Mouse (Mus musculus) stomach, postnatal 0 days (tissue): ENCODE measurements around the gene Gsg1l.

ENCODE experiments used
- CTCF ChIP-seq: IDR thresholded peaks from 2 replicates; pipeline ENCODE4 v1.5.1; 2016; ENCODE audit warnings: antibody characterized with exemption, low read depth, mild to moderate bottlenecking, moderate library complexity
- EP300 ChIP-seq: optimal IDR thresholded peaks from 2 replicates; pipeline ENCODE3; 2016; ENCODE audit warnings: antibody characterized with exemption

DNA sequence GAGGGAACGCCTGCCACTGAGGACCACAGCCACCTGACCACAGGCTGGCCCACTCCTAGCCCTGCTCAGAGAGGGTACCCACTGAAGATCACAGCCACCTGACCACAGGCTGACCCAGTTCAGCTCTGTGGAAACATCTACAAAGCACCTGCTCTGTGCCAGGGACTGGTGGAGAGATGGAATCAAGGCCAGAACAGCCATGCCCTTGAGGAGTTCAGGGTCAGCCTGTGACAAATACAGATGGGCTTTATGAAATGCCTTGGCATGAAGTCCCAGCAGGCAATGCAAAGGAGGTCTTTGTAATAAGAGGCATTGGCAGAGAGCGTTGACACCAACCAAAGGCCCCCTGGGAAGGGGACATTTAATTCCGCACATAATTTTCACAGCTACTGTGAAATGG lies 93.9 kb downstream of the Gsg1l start:
- TF ChIP-seq EP300 (no peak), CTCF (no peak)
